Mouse (Mus musculus) kidney, adult 9 months (tissue): ENCODE data around the gene Invs.
"Not testable (repeated sequence)": the region's sequence is repeated elsewhere in the genome, so short reads cannot be mapped to it uniquely, and the experiment has no call there.

Source experiments
- DNase-seq: peaks from one replicate; pipeline ENCODE4 v3.0.0; 2022

The Invs gene

GRCm38 (mm10) chr4:48328042-48328441 is 48.5 kb downstream of the Invs start:
- DNase-seq, result no peak

GRCm38 (mm10) chr4:48332453-48333051 is 53.0 kb downstream of the Invs start:
- no peak for DNase-seq

- DNase-seq, result no peak
Measured at GRCm38 (mm10) chr4:48334927-48335763, 55.6 kb downstream of the Invs start.

- no peak for DNase-seq
Measured at GRCm38 (mm10) chr4:48342705-48343104, 63.1 kb downstream of the Invs start.

- DNase-seq, result no peak
Measured at GRCm38 (mm10) chr4:48362367-48362766, 82.8 kb downstream of the Invs start.

- no peak for DNase-seq
Measured at GRCm38 (mm10) chr4:48371037-48371436, 91.5 kb downstream of the Invs start.

- peak; percentile 78 for DNase-seq
Measured at GRCm38 (mm10) chr4:48380940-48381339, 101.4 kb downstream of the Invs start.

GRCm38 (mm10) chr4:48382506-48382905 is 102.9 kb downstream of the Invs start:
- DNase-seq, result no peak

GRCm38 (mm10) chr4:48396949-48397348 is 117.4 kb downstream of the Invs start:
- DNase-seq, result no peak

- no peak for DNase-seq
Measured at GRCm38 (mm10) chr4:48403066-48403640, 123.6 kb downstream of the Invs start.

- not testable (repeated sequence) for DNase-seq
Measured at GRCm38 (mm10) chr4:48405724-48406491, 126.3 kb downstream of the Invs start.

GRCm38 (mm10) chr4:48407350-48408039 is 127.9 kb downstream of the Invs start:
- peak; percentile 36 for DNase-seq

- DNase-seq, result no peak
Measured at GRCm38 (mm10) chr4:48413473-48413872, 133.9 kb downstream of the Invs start.

- DNase-seq, result peak; percentile 4
Measured at GRCm38 (mm10) chr4:48415838-48416335, 136.3 kb downstream of the Invs start.

- DNase-seq, result no peak
Measured at GRCm38 (mm10) chr4:48418831-48419468, 139.4 kb downstream of the Invs start.

GRCm38 (mm10) chr4:48422633-48423032 is 143.1 kb downstream of the Invs start:
- no peak for DNase-seq

- no peak for DNase-seq
Measured at GRCm38 (mm10) chr4:48423738-48424137, 144.2 kb downstream of the Invs start.

- DNase-seq, result no peak
Measured at GRCm38 (mm10) chr4:48427413-48427812, 147.9 kb downstream of the Invs start.

- DNase-seq, result no peak
Measured at GRCm38 (mm10) chr4:48428054-48428453, 148.5 kb downstream of the Invs start.

- DNase-seq, result peak; percentile 6
Measured at GRCm38 (mm10) chr4:48454106-48454773, 174.7 kb downstream of the Invs start.

GRCm38 (mm10) chr4:48458436-48458835 is 178.9 kb downstream of the Invs start:
- no peak for DNase-seq
